Mouse (Mus musculus) heart, postnatal 0 days (tissue): ENCODE measurements around the gene R3hdm1.

Source experiments
- CTCF ChIP-seq: IDR thresholded peaks from 2 replicates; pipeline ENCODE4 v1.5.1; 2016; ENCODE audit warnings: antibody characterized with exemption, control low read depth, low read depth
- EP300 ChIP-seq: IDR thresholded peaks from 2 replicates; pipeline ENCODE4 v1.6.1; 2016; ENCODE audit warnings: antibody characterized with exemption, low read depth

GRCm38 (mm10) chr1:128080936-128081696 is 22.0 kb upstream of the R3hdm1 start:
- no peak for TF ChIP-seq CTCF
- no peak for TF ChIP-seq EP300
